Mouse (Mus musculus): ENCODE measurements around the gene Glb1.
"Not testable (repeated sequence)": the region's sequence is repeated elsewhere in the genome, so short reads cannot be mapped to it uniquely, and the experiment has no call there.

Glb1 gene

DNA sequence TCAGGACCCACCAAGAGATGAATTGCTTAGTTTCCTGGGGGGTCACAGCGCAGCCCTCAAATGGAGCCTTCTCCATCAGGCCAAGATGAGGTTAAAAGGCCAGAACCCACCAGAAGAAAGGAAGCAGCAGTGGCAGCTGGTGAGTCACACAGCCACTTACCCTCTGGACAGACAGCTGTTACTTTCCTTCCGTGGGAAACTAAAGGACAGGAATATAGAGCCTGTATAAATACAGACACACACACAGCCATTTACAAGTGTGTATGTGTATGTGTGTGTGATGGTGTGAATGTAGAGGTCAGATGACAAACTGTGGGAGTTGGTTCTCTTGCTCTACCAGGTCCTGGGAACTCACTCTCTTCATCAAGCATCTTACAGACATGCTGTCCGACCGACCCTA is 105.7 kb downstream of the Glb1 start:
- no peak for DNase-seq

DNA sequence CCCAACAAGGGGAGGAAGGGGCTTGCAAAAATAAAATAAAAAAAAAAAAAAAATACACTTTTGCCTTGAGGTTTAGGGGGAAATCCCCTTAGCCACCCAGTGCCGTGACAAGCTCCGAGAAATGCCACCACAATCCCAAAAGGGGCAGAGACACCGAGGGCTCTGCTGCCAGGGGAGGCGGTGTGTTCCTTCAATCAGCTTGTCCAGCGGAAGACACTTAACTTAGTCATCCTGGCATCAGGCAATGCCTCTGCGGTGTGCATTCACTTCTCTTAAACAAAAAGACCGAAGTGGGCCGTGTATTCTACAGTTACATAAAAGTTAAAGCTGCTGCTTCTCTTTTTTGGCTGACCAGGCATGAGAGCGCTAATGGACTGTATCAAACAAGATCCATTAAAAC is 106.5 kb downstream of the Glb1 start:
- DNase-seq: no peak

DNA sequence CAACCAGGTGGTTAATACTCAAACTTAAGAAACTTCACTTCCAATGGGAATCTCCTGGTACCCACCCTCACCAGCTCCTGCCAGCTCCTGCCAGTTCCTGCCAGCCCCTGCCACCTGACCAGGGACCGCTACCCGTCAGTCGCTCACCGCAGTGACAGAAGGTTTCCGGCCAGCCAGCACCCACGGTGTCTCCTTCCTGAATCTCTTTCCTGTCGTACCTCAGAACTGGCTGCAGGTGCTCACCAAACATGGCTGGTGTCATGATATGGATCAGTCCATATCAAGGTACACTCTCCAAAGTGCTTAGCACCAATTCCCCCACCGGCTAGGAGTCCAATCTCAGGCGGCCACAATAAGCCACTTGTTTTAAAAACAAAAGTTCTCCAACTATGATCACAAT is 108.9 kb downstream of the Glb1 start:
- DNase-seq: no peak

DNA sequence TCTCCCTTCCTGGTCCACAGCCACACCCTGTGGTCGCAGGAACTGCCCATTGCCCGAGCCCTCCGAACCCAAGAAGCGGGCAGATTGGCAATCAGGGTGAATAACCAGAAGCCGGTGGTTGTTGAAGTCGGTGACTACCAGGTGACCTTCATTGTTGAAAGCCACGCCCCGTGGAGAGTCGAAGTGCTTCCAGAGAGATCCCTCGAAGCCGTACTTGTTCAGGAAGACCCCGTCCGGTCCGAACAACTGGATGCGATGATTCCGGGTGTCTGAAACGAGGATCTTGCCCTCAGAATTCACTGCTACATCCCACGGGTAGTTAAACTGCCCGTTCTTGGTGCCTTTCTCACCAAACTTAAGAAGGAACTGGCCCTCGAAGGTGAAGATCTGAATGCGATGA is 112.0 kb downstream of the Glb1 start:
- no peak for DNase-seq

DNA sequence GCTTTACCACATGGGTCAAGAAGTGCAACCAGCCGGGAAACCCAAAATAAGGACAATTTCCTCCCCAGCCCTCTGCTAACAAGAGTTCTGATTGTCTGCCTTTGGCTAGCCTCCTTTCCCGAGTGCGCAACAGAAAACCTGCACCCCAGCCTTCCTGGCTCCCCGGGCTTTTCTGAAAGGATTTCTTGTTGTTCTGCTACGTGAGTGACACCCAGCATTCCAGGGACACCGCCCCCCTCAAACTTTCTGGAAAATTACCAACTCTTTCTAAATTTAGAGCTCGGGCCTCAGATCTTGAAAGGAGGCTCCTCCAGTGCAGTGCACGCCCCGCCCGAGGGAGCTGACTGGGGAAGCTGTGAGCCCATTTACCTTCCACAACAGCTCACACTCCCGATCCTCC is 114.5 kb downstream of the Glb1 start, which contains the start of gene C130032M10Rik:
TSS of gene C130032M10Rik (plus strand) at position 334 of the 400 bp plus-strand sequence.
- DNase-seq: no peak

DNA sequence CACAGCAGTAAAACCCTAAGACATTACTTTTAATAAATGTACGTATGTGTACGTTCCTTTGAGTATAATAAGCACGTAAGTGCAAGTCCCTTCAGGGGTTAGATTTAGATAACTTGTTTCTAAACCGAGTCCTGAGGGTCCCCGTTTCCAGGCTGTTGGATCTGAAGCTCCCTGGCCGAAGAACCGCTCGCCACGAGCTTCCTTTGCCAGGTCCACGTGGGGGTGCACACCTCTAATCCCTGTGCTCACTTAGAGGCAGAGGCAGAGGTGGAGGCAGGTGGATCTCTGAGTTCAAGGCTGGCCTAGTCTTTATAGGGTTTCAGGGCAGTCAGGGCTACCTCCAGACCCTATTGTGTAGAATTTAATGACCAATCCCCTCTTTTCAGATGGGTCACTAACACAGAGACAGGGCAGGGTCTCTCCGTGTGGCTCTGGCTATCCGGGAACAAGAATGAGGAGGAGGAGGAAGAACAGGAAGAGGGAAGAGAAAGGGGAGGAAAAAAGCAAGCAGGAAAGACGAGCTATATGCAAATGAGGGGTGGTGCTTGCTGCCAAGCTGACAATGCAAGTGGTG is 117.1 kb downstream of the Glb1 start:
- no peak for DNase-seq

DNA sequence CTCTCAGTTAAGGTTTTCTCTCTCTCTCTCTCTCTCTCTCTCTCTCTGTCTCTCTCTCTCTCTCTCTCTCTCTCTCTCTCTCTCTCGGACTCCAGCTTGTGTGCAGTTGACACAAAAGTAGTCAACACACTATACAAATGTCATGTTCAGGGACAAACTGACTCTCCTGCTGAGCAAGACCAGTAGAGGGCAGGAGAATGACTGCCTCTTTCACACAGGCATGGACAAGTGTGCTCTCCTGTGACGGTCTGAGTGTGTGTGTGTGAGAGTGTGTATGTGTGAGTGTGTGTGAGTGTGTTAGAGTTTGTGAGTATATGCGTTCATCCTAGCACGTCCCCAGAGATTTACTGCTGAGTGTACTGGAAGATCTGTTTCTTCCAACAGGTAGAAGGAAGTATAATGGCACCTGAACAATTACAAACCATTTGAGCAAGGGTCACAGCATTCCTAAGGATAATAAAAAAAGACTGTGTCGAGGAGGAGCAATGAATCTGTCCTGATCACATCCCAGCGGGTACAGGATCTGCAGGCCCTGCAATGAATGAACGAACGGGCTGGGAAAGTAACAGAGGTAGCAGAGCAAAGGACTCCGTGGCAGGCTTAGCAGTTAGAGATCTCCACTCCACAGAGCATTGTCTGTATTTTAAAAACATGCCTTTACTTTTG is 118.1 kb downstream of the Glb1 start:
- no peak for DNase-seq

DNA sequence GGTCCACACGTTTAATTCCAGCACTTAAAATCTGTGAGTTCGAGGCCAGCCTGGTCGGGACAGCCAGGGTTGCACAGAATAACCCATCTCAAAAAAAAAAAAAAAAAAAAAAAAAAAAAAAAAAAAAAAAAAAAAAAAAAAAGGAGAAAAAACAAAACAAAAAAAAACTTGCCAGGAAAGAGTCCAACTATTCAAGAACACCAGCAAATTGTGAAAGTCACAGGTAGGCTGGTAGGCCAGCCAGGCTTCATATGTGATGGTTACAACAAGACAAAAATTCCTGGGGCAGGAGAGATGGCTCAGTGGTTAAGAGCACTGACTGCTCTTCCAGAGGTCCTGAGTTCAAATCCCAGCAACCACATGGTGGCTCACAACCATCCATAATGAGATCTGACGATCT is 119.7 kb downstream of the Glb1 start:
- not testable (repeated sequence) for DNase-seq

DNA sequence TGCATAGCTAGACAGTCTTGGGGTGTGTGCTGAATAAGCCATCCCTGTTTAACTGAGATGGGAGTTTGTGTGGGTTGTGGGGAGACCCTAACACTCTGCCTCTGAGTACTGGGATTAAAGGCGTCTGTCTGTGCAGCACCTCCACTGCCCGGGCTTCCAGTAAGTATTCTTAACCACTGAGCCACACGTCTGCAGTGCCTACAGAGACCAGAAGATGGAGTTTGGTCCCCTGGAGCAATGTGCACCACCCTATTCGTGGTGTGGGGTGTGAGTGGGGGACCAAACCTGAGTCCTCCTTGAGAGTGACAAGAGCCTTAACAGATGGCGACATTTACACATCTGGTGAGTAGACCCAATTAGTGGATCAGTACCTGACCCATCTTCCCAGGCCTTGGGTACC is 121.2 kb downstream of the Glb1 start:
- no peak for DNase-seq

DNA sequence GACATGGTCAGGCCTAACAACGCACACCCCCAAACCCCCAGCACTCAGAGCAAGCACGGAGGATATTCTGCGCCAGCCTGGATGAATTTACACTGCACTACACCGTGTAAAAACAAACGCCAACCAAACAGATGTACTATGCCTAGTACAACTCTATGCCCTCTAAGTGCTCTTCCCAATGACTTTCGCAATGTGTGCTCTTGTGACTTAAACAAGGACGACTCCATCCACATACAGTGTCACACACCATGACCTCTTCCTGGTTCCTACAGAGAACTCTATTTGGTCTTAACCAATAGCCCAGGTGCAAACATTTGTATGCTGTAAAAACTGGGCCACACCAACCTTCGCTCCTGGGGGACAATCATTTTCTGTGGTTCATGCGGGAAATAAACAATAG is 121.6 kb downstream of the Glb1 start:
- DNase-seq: no peak
